Mouse (Mus musculus) liver, postnatal 0 days (tissue): ENCODE measurements at regions not wholly inside any gene's neighbourhood (a gene's known extent, or its start where the extent isn't known, plus 50 kb on each side); places are given as distances from the start of the nearest gene placed in this dataset.

Experiments
- ATAC-seq: fragments of 200-750 bp; cut with Nextera tagmentation; 2 replicates; pipeline ENCODE4 v1.8.0; 2017; ENCODE audit warnings: mild to moderate bottlenecking, moderate library complexity
- DNase-seq: peaks from one replicate; pipeline ENCODE4 v3.0.0-alpha.2; 2016
- H3K27ac ChIP-seq: fragments of 300-500 bp; sonication (generic); 2 replicates; pipeline ENCODE4 v1.5.1; 2014; ENCODE audit warnings: antibody characterized with exemption, moderate library complexity, mild to moderate bottlenecking, low read depth
- H3K27me3 ChIP-seq: fragments of 300-500 bp; sonication (generic); 2 replicates; pipeline ENCODE4 v1.6.1; 2014; ENCODE audit warnings: low read length, control low read depth, mixed read lengths; ENCODE audit not compliant: insufficient read depth
- H3K36me3 ChIP-seq: fragments of 300-500 bp; sonication (generic); replicated peaks from 2 replicates; pipeline ENCODE4 v1.6.1; 2014; ENCODE audit warnings: mild to moderate bottlenecking, control low read depth, low read length, moderate library complexity, mixed read lengths; ENCODE audit not compliant: insufficient read depth
- H3K4me1 ChIP-seq: fragments of 300-500 bp; sonication (generic); 2 replicates; pipeline ENCODE4 v1.6.1; 2014; ENCODE audit warnings: antibody characterized with exemption, mild to moderate bottlenecking, control low read depth; ENCODE audit not compliant: insufficient read depth
- H3K4me2 ChIP-seq: fragments of 300-500 bp; sonication (generic); 2 replicates; pipeline ENCODE4 v1.6.1; 2014; ENCODE audit warnings: low read depth, mild to moderate bottlenecking, low read length, moderate library complexity, mixed read lengths
- H3K4me3 ChIP-seq: fragments of 300-500 bp; sonication (generic); 2 replicates; pipeline ENCODE4 v1.5.1; 2014; ENCODE audit warnings: low read depth, low read length
- H3K9ac ChIP-seq: fragments of 300-500 bp; sonication (generic); replicated peaks from 2 replicates; pipeline ENCODE4 v1.6.1; 2014; ENCODE audit warnings: mild to moderate bottlenecking, moderate library complexity
- H3K9me3 ChIP-seq: fragments of 300-500 bp; sonication (generic); 2 replicates; pipeline ENCODE4 v1.6.1; 2016; ENCODE audit warnings: mild to moderate bottlenecking, control low read depth, low read length, mixed read lengths
- CTCF ChIP-seq: sonication (generic); IDR thresholded peaks from 2 replicates; pipeline ENCODE4 v1.5.1; 2016; ENCODE audit warnings: antibody characterized with exemption, low read depth
- EP300 ChIP-seq: IDR thresholded peaks from 2 replicates; pipeline ENCODE4 v1.6.1; 2016; ENCODE audit warnings: antibody characterized with exemption, low read depth, mild to moderate bottlenecking
- WGBS: fragments of 180-500 bp; shearing (Covaris S2); extraction: QIAGEN DNeasy Blood & Tissue Kit; methylation state at CpG from one replicate; pipeline ENCODE4 v1.1.7; 2014; ENCODE audit not compliant: insufficient replicate concordance; 5-methylcytosine and 5-hydroxymethylcytosine counted together

DNA sequence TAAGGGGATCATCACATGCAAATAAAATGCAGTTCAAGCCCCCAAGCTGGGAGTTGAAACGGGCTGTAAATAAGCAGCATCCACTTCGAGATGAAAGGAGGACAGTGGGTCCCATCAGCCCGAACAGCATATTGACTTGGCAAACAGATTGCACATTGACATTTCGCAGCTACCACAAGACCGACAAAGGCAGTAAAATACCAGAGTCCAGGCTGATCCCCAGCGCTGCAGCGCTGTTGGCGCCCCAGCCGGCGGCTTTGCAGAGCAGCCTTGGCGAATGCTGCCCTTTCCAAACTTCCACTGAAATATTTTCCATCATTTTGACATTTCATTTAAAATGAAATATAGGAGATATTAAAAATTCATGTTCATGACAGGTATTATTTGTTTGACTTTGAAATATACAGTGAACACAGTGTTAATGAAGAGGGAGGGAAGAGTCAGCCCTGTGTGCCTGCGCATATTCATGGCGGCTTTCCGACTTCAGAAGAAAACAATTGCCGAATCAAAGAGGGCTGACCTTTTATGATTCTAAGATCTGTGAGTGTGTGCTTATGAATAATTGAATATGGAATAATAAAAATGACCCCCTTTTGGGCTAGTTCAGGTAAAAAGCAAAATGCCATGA is 98.4 kb downstream of the Sqor start:
- TF ChIP-seq EP300 = no peak
- TF ChIP-seq CTCF = no peak
- Histone ChIP-seq H3K4me3 (no peak overlapping the region), H3K27ac (no peak overlapping the region), H3K9me3 (no peaks in the 10 kb centered on the region), H3K4me2 (no peak overlapping the region), H3K4me1 (no peaks in the 10 kb centered on the region), H3K27me3 (no peaks in the 10 kb centered on the region), H3K36me3 (no peaks in the 10 kb centered on the region), H3K9ac (no peak overlapping the region)
- WGBS = 56% methylated on average over 15 of the region's 15 CpGs
- ATAC-seq (no peak), DNase-seq (no peak)

DNA sequence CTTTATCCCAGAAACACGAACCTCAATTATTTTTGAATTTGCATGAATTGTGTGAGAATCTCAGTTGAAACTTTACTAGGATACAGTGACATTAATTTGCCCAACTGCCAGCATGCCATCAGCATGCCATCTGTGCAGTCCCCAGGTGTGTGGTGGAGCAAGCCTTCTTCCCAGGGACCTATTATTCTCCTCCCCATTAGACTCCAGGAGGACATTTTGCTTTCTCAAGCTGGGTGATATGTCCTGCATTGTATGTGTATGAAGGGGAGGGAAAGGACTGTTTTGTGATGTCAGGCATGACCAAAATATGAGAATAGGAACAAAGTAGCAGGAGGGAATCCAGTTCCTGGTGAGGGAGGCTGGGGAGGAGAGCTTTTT is 98.9 kb downstream of the Sqor start:
- H3K9me3 ChIP-seq = no peaks in the 10 kb centered on the region
- DNase-seq (no peak), ATAC-seq (no peak)
- H3K4me3 ChIP-seq = no peak overlapping the region
- H3K4me2 ChIP-seq = no peak overlapping the region
- H3K9ac ChIP-seq = no peak overlapping the region
- no peaks in the 10 kb centered on the region for H3K4me1 ChIP-seq
- WGBS = 62% methylated on average over 1 of the region's 1 CpGs
- TF ChIP-seq EP300 (no peak), CTCF (no peak)
- no peaks in the 10 kb centered on the region for H3K36me3 ChIP-seq
- no peaks in the 10 kb centered on the region for H3K27me3 ChIP-seq
- H3K27ac ChIP-seq = no peak overlapping the region

DNA sequence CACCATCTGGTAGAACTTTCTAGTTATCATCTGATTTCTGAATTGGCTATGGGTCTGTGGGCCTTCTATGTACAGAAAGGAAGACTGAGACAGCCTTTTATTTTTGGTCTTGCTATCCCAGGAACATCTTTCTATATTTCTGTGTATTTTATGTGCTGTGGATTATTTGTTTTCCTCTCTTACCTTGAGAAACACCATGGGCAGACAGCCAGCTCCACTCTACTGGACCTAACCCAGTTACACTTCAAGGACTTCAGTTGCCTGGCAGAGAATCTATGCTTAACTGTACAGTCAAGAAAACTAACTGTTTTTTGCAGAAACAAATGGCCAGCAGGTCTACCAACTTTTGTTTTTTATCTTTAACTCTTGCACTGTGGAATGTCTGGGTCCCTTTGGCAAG is 122.1 kb downstream of the Sqor start:
- Histone ChIP-seq H3K27ac (no peak overlapping the region), H3K4me3 (no peak overlapping the region), H3K4me1 (no peaks in the 10 kb centered on the region), H3K36me3 (no peaks in the 10 kb centered on the region), H3K9me3 (peaks cover 9% of the 10 kb centered on the region), H3K4me2 (no peak overlapping the region), H3K27me3 (no peaks in the 10 kb centered on the region), H3K9ac (no peak overlapping the region)
- DNase-seq = no peak
- no peak for ATAC-seq
- TF ChIP-seq EP300 (no peak), CTCF (no peak)

DNA sequence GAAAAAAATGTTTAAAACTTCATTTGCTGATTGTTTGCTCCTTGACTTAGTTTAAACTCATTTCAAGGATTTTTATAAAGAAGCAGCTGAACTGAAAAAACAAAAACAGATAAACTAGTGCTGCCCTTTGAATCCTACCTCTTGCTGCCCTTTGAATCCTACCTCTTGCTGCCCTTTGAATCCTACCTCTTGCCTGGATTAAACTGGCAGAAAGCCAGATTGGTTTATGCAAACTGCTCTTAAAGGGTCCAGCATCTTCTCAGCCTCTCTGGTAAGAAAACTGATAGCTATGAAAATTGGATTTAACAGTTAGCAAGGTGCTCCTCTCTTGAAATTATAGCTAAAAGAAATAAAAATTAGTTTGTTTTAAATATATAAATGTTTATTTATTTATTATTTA is 122.5 kb downstream of the Sqor start:
- Histone ChIP-seq H3K4me3 (no peak overlapping the region), H3K27ac (no peak overlapping the region), H3K4me1 (no peaks in the 10 kb centered on the region), H3K36me3 (no peaks in the 10 kb centered on the region), H3K4me2 (no peak overlapping the region), H3K9me3 (peaks cover 9% of the 10 kb centered on the region), H3K27me3 (no peaks in the 10 kb centered on the region), H3K9ac (no peak overlapping the region)
- no peak for TF ChIP-seq CTCF
- TF ChIP-seq EP300 = no peak
- ATAC-seq (no peak), DNase-seq (no peak)

DNA sequence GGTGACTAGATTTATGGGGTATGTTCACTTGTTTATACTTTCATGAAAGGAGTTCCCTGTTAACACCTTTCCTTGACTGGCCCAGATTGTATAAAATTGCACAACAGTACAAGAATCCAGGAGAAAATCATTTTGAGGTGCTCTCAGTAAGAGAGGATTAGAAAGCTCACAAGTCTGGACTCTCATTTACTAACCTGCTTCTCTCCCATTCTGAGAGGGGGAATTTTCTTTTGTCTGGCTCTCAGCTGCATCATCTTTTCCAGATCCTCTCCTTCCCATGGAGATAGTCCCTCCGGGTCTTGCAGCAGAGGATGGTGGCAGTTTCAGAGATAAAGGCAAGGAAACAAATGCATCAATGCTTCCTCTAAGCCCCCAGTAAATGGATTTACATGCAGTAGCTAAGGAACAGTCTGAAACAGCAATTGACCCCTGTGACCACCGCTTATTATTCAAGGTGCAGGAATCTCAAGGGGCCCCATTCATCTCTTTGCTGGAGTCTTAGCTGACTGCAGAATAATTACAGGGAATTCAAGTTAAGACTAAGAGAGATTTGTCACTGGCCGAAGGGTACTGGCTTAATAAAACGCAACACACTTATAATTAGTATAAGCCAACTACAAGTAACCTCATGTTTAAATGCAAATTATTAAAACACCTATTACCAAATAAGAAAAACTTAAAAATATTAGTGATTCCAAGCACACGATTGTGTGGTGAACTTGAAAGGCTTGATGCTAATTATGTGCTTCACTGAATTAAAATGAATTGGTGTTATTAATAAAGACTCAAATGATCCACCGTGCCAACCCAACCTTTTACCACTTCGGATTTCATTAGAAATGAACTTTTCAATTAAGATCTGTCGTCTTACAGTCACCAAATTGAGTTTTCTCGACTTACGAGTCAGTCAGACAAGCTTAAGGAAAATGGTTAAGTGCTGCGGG is 140.4 kb downstream of the Sqor start:
- Histone ChIP-seq H3K4me3 (no peak overlapping the region), H3K36me3 (no peaks in the 10 kb centered on the region), H3K4me1 (no peaks in the 10 kb centered on the region), H3K27ac (no peak overlapping the region), H3K4me2 (no peak overlapping the region), H3K9ac (no peak overlapping the region), H3K27me3 (no peaks in the 10 kb centered on the region), H3K9me3 (no peaks in the 10 kb centered on the region)
- WGBS = 69% methylated on average over 11 of the region's 11 CpGs
- ATAC-seq (no peak), DNase-seq (no peak)
- TF ChIP-seq CTCF (no peak), EP300 (no peak)

- TF ChIP-seq CTCF (no peak), EP300 (no peak)
These were observed 151.7 kb downstream of the Sqor start for GRCm38 (mm10) chr2:122916772-122917171.

More at GRCm38 (mm10) chr2:122916772-122917171, 151.7 kb downstream of the Sqor start:
- Histone ChIP-seq H3K27ac (no peak overlapping the region), H3K4me2 (no peak overlapping the region), H3K9ac (no peak overlapping the region), H3K36me3 (no peaks in the 10 kb centered on the region), H3K9me3 (no peaks in the 10 kb centered on the region), H3K4me1 (no peaks in the 10 kb centered on the region), H3K4me3 (no peak overlapping the region), H3K27me3 (no peaks in the 10 kb centered on the region)
- ATAC-seq (no peak), DNase-seq (no peak)
- 85% methylated on average over 1 of the region's 1 CpGs for WGBS
